Mouse (Mus musculus) ovary, adult 18-20 months (tissue): ENCODE results near the gene Dennd1a.
A peak's percentile ranks its signal among the peaks of the same experiment; 100 is the strongest.

ENCODE experiments used
- DNase-seq: peaks from one replicate; pipeline ENCODE4 v3.0.0; 2022; ENCODE audit warnings: low spot score, mixed read lengths

Gene Dennd1a

GRCm38 (mm10) chr2:38111655-38112351, 175.4 kb downstream of the Dennd1a start:
- no peak for DNase-seq

- DNase-seq: no peak
Observed at GRCm38 (mm10) chr2:38108586-38108985, 178.6 kb downstream of the Dennd1a start.

- no peak for DNase-seq
Observed at GRCm38 (mm10) chr2:38102674-38103073, 184.5 kb downstream of the Dennd1a start.

- DNase-seq: no peak
Observed at GRCm38 (mm10) chr2:38100289-38100688, 186.9 kb downstream of the Dennd1a start.

GRCm38 (mm10) chr2:38099120-38099773, 187.9 kb downstream of the Dennd1a start:
- peak; percentile 23 for DNase-seq

GRCm38 (mm10) chr2:38097469-38097868, 189.7 kb downstream of the Dennd1a start:
- no peak for DNase-seq

- DNase-seq: no peak
Observed at GRCm38 (mm10) chr2:38096328-38096727, 190.9 kb downstream of the Dennd1a start.

GRCm38 (mm10) chr2:38094380-38095163, 192.6 kb downstream of the Dennd1a start:
- no peak for DNase-seq

- DNase-seq: no peak
Observed at GRCm38 (mm10) chr2:38093968-38094367, 193.2 kb downstream of the Dennd1a start.

- DNase-seq: no peak
Observed at GRCm38 (mm10) chr2:38093242-38093641, 193.9 kb downstream of the Dennd1a start.

GRCm38 (mm10) chr2:38088346-38088745, 198.8 kb downstream of the Dennd1a start:
- DNase-seq: no peak

- no peak for DNase-seq
Observed at GRCm38 (mm10) chr2:38085058-38085457, 202.1 kb downstream of the Dennd1a start.

- DNase-seq: no peak
Observed at GRCm38 (mm10) chr2:38083251-38083650, 203.9 kb downstream of the Dennd1a start.

- DNase-seq: no peak
Observed at GRCm38 (mm10) chr2:38074495-38074894, 212.7 kb downstream of the Dennd1a start.

- no peak for DNase-seq
Observed at GRCm38 (mm10) chr2:38072061-38072460, 215.1 kb downstream of the Dennd1a start.

- DNase-seq: no peak
Observed at GRCm38 (mm10) chr2:38068171-38068572, 219.0 kb downstream of the Dennd1a start.

- DNase-seq: no peak
Observed at GRCm38 (mm10) chr2:38065914-38066313, 221.3 kb downstream of the Dennd1a start.

- no peak for DNase-seq
Observed at GRCm38 (mm10) chr2:38064266-38064665, 222.9 kb downstream of the Dennd1a start.

GRCm38 (mm10) chr2:38062156-38062555, 225.0 kb downstream of the Dennd1a start:
- DNase-seq: no peak

- DNase-seq: no peak
Observed at GRCm38 (mm10) chr2:38061474-38061873, 225.7 kb downstream of the Dennd1a start.

GRCm38 (mm10) chr2:38052440-38052839, 234.8 kb downstream of the Dennd1a start:
- DNase-seq: no peak

- no peak for DNase-seq
Observed at GRCm38 (mm10) chr2:38051485-38052085, 235.6 kb downstream of the Dennd1a start.
